Mouse (Mus musculus): ENCODE results near the gene Exoc3l.

The Exoc3l gene

DNA sequence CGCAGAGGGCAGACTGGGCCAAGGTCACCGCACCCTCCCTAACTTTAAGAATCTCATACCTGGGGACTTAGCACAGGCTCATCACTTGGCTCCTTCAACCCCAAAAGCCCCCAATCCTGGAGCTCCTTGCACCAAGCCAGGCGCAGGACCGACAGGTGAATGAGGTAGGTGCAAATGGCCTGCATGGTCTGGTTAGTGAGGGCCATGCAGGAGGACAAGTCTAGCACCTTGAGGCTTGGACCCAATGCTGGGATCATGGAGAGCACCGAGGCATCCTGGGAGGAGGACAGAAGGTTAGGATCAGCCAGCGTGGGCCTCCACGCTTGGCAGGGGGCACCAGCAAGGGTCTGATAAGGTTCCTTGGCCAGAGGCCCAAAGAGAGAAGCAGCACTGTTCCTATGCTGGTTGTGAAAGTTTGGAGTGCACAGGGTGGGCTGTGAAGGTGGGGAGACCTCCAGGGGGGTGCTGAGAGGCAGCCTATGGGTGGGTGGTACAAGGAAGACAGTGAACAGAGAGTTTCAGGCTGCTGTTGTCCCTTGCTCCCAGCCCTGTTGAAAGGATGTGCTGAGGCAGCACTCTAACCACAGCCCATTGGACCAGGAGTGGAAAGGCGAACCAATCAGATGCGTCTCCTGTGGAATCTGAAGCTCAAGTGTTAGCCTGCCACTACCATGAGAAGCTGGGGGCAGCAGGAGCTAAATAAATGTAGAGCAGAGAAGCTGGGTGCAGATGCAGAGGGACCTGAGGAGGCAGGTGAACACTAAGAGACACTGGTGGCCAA is 17.9 kb upstream of the Exoc3l start:
- DNase-seq = no peak

DNA sequence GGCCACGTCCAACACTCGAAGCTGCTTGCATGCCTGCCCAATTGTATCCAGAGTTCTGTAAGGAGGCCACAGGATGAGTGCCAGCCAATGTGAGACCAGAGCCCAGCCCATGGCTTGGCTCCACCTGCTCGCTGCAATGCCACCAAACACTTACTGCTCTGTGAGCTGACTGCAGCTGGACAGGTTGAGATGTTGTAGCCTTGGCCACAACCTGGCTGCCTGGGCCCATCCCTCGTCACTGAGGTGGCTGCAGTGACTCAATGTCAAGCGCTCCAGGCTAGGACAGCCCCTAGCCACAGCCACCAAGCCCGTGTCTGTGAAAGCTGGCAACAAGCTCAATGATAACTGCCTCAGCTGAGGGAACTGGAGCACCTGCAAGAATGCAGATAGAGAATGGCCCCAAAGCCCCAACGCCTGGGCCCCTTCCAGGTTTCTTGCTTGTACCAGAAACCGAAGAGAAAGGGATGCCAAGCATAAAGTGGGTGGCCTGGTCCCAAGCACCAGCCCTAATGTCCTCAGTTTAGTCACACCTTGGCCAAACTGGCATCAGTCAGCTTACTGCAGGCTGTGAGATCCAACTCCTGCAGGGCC is 17.1 kb upstream of the Exoc3l start:
- DNase-seq = no peak

GRCm38 (mm10) chr8:105311718-105312117 is 15.8 kb upstream of the Exoc3l start:
- no peak for DNase-seq

DNA sequence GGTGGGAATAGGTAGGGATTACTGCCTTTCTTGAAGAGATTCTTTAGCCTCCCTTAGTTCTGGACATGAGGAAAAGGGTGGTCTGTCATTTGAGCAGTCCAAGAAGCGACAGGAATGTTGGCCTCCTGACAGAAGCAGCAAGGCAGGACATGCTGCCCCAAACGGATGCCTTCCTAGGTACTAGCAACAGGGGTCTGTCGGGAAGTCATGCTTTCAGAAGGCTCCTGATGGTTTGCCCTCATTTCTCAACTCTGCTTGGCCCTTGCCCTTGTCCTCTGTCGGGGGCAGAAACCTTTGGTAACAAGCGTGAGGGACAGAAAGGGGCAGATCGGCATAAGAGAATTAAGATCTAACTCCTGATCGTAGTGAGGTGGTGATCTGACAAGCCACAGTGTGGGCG is 14.2 kb upstream of the Exoc3l start:
- DNase-seq = no peak

- DNase-seq = no peak
Observed at GRCm38 (mm10) chr8:105309142-105309847, 13.4 kb upstream of the Exoc3l start.

DNA sequence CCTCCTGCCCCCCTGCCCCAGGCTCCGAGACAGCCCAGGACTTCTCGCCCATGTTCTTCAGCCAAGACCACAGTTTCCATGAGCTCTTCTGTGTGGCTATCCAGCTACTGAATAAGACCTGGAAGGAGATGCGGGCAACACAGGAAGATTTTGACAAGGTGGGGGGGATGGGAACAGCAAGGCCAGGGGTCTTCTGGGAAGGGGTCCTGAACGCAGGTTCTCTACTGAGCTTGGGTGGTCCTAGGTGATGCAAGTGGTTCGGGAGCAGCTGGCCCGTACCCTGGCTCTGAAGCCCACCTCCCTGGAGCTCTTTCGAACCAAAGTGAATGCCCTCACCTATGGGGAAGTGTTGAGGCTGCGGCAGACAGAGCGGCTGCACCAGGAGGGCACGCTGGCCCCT is 12.5 kb upstream of the Exoc3l start:
- DNase-seq = no peak

GRCm38 (mm10) chr8:105307670-105308069 is 11.8 kb upstream of the Exoc3l start:
- no peak for DNase-seq

- no peak for DNase-seq
Observed at GRCm38 (mm10) chr8:105306146-105306691, 10.3 kb upstream of the Exoc3l start.

- DNase-seq = peak in 1 of 2 experiments; percentile 28
Observed at GRCm38 (mm10) chr8:105305211-105306145, 9.6 kb upstream of the Exoc3l start, which contains the start of gene Elmo3. Elmo3 (plus strand) TSS chr8:105305601.

DNA sequence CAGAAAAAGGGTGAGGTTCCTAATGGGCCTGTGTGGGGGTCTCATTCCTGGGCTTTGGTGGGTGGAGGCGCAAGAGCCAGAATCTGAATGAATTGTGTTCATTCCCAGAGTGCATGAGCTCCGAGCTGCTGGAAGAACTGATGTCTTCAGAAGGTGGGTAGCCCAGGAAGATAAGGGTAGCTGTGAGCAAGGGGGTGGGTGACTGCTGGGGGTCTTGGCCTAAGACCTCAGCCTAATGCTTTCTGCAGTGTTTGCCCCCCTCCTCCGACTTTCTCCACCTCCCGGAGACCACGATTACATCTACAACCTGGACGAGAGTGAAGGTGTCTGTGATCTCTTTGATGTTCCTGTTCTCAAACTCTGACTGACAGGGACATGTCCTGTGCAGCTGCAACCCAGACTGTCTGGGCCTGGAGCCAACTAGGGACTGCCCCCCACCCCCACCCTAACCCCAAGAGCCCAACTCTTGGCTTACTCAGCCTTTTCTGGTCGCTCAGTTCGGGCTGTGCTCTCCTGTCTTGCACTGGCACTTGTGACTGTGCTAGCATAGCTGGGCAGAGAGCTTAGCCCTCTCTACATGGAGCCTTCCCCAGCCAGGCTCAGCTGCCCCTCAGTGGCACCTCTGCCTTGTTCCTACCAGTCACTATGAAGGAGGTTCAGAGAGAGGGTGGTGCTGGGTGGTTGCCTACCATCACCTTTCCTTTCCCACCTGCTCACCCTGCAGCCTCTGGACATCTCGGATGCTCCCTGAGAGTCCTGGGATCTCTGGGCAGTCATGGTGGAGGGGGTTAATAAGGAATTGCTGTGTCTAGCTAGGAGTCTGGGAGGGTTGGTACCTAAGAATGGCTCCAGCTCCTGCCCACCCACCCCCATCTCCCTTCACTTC is 8.7 kb upstream of the Exoc3l start:
- DNase-seq = no peak

DNA sequence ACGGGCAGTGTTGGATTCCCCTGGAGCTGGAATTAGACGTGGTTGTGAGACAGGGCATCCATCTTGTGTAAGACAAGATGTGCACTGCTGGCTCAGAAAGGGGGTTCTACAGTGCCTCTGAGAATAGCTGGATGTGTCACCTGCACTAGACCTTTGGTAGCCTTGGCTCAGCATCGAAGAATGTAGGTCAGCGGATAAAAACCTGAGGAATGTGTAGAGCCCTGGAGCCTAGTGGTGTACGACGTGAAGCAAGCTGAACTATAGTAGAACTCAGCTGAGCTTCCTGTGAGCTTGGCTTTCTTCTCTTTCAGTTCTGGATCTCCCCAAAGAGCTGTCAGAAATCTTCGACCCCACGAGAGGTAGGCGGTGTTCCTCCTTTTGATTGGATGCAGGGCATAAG is 8.0 kb upstream of the Exoc3l start:
- no peak for DNase-seq

DNA sequence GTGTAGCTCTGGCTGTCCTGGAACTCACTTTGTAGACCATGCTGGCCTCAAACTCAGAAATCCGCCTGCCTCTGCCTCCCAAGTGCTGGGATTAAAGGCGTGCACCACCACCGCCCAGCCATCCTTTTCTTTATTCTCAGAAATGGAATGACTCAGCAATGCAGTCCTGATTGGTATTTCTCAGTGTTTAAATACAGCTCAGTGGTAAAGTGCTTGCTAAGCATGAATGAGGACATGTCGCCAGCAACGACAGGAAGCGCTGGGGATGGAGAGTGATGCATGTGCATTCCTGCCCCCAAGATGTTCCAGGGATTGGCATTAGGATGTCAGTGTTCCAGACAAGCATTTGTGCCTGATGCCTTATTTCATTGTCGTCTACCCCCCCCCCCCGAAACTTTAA is 7.5 kb upstream of the Exoc3l start:
- DNase-seq = no peak

DNA sequence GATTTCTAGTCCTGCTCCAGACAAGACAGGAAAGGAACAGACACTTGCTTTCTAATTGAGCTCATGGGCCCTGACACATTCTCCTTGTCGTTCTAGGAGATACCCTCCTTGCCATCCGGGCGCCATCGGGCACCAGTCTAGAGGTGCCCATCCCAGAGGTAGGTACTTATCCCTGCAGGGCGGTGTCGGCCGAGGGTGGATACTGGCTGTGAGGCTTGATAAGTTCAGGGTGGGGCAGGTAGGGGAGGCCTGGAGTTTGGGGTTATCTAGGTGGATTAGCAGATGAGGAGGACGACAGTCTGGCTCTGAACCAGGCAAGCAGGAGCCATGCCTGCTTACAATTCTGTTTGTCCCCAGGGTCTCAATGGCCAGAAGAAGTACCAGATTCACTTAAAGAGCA is 4.1 kb upstream of the Exoc3l start:
- no peak for DNase-seq

GRCm38 (mm10) chr8:105298351-105299252 is 2.7 kb upstream of the Exoc3l start:
- no peak for DNase-seq

GRCm38 (mm10) chr8:105297511-105298192 is 1.8 kb upstream of the Exoc3l start, which contains the start of gene E2f4:
E2f4 (plus strand) TSS chr8:105297663.
- DNase-seq = peak; percentile 82 to 86

DNA sequence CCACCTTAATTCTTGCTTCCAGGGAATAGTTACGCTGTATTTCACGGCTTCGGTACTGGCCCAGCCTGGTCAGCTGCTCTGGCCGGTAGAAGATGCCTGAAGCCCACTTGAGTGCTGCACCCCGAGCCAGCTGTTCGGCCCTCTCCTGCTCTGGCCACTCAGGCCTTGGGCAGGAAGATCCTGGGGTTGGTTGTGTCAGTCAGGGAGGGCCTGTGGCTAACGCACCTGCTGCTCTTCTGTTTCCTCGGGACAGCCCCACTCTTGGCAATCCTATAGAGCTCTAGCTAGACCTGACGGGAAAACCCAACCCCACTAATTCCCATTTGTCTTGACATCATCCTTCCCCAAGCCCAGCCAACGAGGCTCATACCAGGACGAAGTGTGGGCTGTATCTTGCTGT is 645 bp downstream of the Exoc3l start:
- DNase-seq = no peak

GRCm38 (mm10) chr8:105294776-105295175 is 1.1 kb downstream of the Exoc3l start:
- DNase-seq = no peak

- peak in 1 of 2 experiments; percentile 5 for DNase-seq
Observed at GRCm38 (mm10) chr8:105293405-105293804, 2.5 kb downstream of the Exoc3l start.

DNA sequence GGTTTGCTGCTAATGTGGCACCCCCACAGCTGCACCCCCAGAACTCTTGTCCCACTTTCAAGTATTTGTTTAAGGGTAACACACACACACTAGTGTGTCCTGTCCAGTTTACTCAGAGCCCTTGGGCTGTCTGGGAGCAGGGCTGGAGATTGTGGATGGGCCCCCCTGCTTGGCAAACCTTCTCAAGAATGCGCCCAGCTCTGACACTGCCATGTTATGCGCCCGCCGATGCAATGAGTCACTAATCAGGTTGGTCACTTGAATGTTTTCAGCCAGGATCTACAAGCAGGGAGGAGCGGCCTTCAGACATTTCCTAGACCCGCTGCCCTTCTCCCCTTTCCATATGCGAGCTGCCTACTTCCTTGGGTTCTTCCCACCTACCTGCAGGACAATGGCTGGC is 3.4 kb downstream of the Exoc3l start:
- no peak for DNase-seq

DNA sequence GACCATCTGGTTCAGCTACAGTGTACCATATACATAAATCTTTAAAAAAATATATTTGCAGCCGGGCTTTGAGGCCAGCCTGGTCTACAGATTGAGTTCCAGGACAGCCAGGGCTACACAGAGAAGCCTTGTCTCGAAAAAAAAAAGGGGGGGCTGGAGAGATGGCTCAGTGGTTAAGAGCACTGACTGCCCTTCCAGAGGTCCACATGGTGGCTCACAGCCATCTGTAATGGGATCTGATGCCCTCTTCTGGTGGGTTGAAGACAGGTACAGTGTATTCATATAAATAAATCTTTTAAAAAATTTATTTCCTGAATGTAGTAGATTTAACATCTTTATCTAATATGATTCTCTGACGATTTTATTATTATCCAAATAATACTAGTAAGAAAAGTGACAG is 4.1 kb downstream of the Exoc3l start:
- peak in 1 of 2 experiments; percentile 4 for DNase-seq
